ENCODE assay signal across 12 mouse cellular contexts in genomic region chr9:15237516-15238296, GRCm38 (mm10). TPM values are rescaled to one million over a fixed set of nuclear protein-coding genes. Genes with fewer than 3 reads are reported as not detected.
DNase-seq lines count a peak whose midpoint lies in the region; ATAC-seq and TF ChIP-seq lines count a peak whose summit lies in the region.
"Had no signal": no experiment of that assay in that cellular context is flagged by ENCODE, and none has a peak within 500 bp of the region (broad histone marks: within the 10 kb centered on the region; RNA-seq: fewer than 3 reads in every experiment).

No protein-coding gene starts in this region.

- 57% methylated on average over 14 of the region's 14 CpGs for WGBS in intestine, embryonic 14.5 days

- TF ChIP-seq RAD21 in MEL (IDR thresholded peaks at IDR 0.05; ENCODE audit: low read depth, low read length): no peak

- no peaks in the 10 kb centered on the region for H3K9me3 ChIP-seq in MEL (replicated peaks; ENCODE audit: insufficient read depth, low read length)
- no peaks in the 10 kb centered on the region for H3K9me3 ChIP-seq in intestine, embryonic 14.5 days (ENCODE audit: control insufficient read depth, low read length)
- H3K9me3 ChIP-seq: hindbrain, embryonic 10.5 days; liver, embryonic 12.5 days had no signal

- peak; percentile 15 for DNase-seq in adrenal gland, postnatal 14 days
- no peak for DNase-seq in adrenal gland, postnatal 10 days
- peak; percentile 33 for DNase-seq in kidney, postnatal 10 days
- DNase-seq in kidney, postnatal 36 days: no peak
- DNase-seq in MEL (ENCODE audit: low read depth, low spot score): no peak
- DNase-seq in intestine, embryonic 14.5 days (ENCODE audit: low spot score): peak; percentile 54
- no peak for DNase-seq in adrenal gland, adult 8-10 months
- DNase-seq in cerebellum, postnatal 36 days: no peak
- DNase-seq: cerebellum, adult 2 months; thymus, postnatal 25 days had no signal

- no peak overlapping the region for H3K4me3 ChIP-seq in MEL (ENCODE audit: control insufficient read depth in 1 of 2, insufficient read depth in 1 of 2, low read depth in 2 of 2, low read length in 2 of 2)
- no peak overlapping the region for H3K4me3 ChIP-seq in intestine, embryonic 14.5 days (ENCODE audit: low read depth, low read length)
- H3K4me3 ChIP-seq: liver, embryonic 12.5 days had no signal

- no peak for TF ChIP-seq POLR2A in MEL (IDR thresholded peaks at IDR 0.05; ENCODE audit: control insufficient read depth in 1 of 2, insufficient read depth in 1 of 2, low read depth in 1 of 2, low read length in 2 of 2, poor library complexity in 1 of 2)

- H3K27me3 ChIP-seq in MEL (ENCODE audit: control insufficient read depth in 1 of 2, insufficient read depth in 2 of 2, low read length in 2 of 2): peaks cover 0 to 1% of the 10 kb centered on the region in 2 experiments; a peak in 1 of 4 replicates
- no peaks in the 10 kb centered on the region for H3K27me3 ChIP-seq in intestine, embryonic 14.5 days (replicated peaks; ENCODE audit: control insufficient read depth, insufficient read depth, low read length)

- H3K4me2 ChIP-seq in intestine, embryonic 14.5 days (ENCODE audit: low read length): no peak overlapping the region

- H3K79me2 ChIP-seq in MEL (ENCODE audit: control insufficient read depth, insufficient read depth, low read length, poor library complexity): peaks cover 13% of the 10 kb centered on the region

- H3K36me3 ChIP-seq in MEL (ENCODE audit: control insufficient read depth in 1 of 2, insufficient read depth in 2 of 2, low read length in 2 of 2): peaks cover 0 to 28% of the 10 kb centered on the region in 2 experiments; a peak in 2 of 4 replicates
- H3K36me3 ChIP-seq in intestine, embryonic 14.5 days (ENCODE audit: control insufficient read depth, insufficient read depth, low read length): no peaks in the 10 kb centered on the region
- H3K36me3 ChIP-seq: hindbrain, embryonic 10.5 days; liver, embryonic 12.5 days had no signal

- TF ChIP-seq EP300 in MEL (IDR thresholded peaks at IDR 0.05; ENCODE audit: low read depth in 1 of 2, low read length in 2 of 2): no peak

- no peak overlapping the region for H3K27ac ChIP-seq in MEL (ENCODE audit: control insufficient read depth, low read depth, low read length)
- H3K27ac ChIP-seq in intestine, embryonic 14.5 days (ENCODE audit: low read depth): 0 out of 2 replicates have a peak overlapping the region, but pooled peaks have one; percentile 11
- H3K27ac ChIP-seq: hindbrain, embryonic 10.5 days; liver, embryonic 12.5 days had no signal

- no peak overlapping the region for H3K9ac ChIP-seq in MEL (ENCODE audit: control insufficient read depth, low read depth, low read length, poor library complexity, severe bottlenecking)
- H3K9ac ChIP-seq in intestine, embryonic 14.5 days (ENCODE audit: low read length): no peak overlapping the region
- H3K9ac ChIP-seq: liver, embryonic 12.5 days had no signal

- no peak for TF ChIP-seq CTCF in MEL (IDR thresholded peaks at IDR 0.05 in 2 of 3, conservative IDR thresholded peaks at IDR 0.05 in 1 of 3; ENCODE audit: control insufficient read depth in 1 of 3, insufficient read depth in 1 of 3, low read depth in 2 of 3, low read length in 3 of 3, poor library complexity in 1 of 3, severe bottlenecking in 1 of 3)

- H3K4me1 ChIP-seq in MEL (ENCODE audit: control insufficient read depth in 1 of 2, insufficient read depth in 2 of 2, low read length in 2 of 2): peaks cover 24 to 32% of the 10 kb centered on the region in 2 experiments
- H3K4me1 ChIP-seq in intestine, embryonic 14.5 days (replicated peaks; ENCODE audit: control insufficient read depth, insufficient read depth, low read length): peaks cover 12% of the 10 kb centered on the region; the same call in 1 of the 2 replicates

- ATAC-seq in intestine, embryonic 14.5 days (replicated peaks; ENCODE audit: low FRiP score, low TSS enrichment, low read depth): no peak
- ATAC-seq: liver, embryonic 12.5 days had no signal

TF ChIP-seq in MEL, 35 proteins besides CTCF, POLR2A, EP300 and RAD21:
- TF ChIP-seq ELF1 (IDR thresholded peaks at IDR 0.05; ENCODE audit: low read depth, low read length) (no peak), MYB (IDR thresholded peaks at IDR 0.05; ENCODE audit: low read depth, low read length) (no peak), TBP (IDR thresholded peaks at IDR 0.05; ENCODE audit: low read depth, low read length) (no peak), UBTF (IDR thresholded peaks at IDR 0.05; ENCODE audit: borderline replicate concordance, insufficient read depth, low read depth, low read length) (no peak), POLR2AphosphoS5 (IDR thresholded peaks at IDR 0.05; ENCODE audit: borderline replicate concordance, low read depth, low read length) (no peak), JUND (IDR thresholded peaks at IDR 0.05; ENCODE audit: low read depth, low read length) (no peak), TCF12 (IDR thresholded peaks at IDR 0.05; ENCODE audit: low read depth, low read length) (no peak), TAL1 (IDR thresholded peaks at IDR 0.05; ENCODE audit: low read length) (no peak), MYC (IDR thresholded peaks at IDR 0.05; ENCODE audit: low read depth, low read length) (no peak), NELFE (IDR thresholded peaks at IDR 0.05; ENCODE audit: low read depth, low read length) (0 out of 2 replicates have a peak, but pooled peaks have one; percentile 16), MAX (IDR thresholded peaks at IDR 0.05; ENCODE audit: low read length) (0 out of 2 replicates have a peak, but pooled peaks have one; percentile 14)

RNA-seq across cellular contexts. Expression of gene Vstm5, which starts 1.1 kb away (rescaled TPM):
- total RNA-seq in adrenal gland, postnatal 14 days (2021): 0.59 and 1.1 TPM in 2 replicates
- 1 to 10 TPM in 1 of 2 experiments, under 1 TPM in 1; 0.63 to 1.4 TPM for total RNA-seq in adrenal gland, postnatal 10 days (2021)
- total RNA-seq in MEL (2012; rRNA removed): 18.0 and 27.0 TPM in 2 replicates
- 10 to 100 TPM in 1 of 2 experiments, not detected in 1; 23.5 TPM for polyA plus RNA-seq in MEL (2012; ENCODE audit: insufficient read depth in 1 of 2, insufficient read length in 2 of 2, low read depth in 1 of 2, low replicate concordance in 2 of 2, missing spikeins in 1 of 2)
- 10.8 and 11.8 TPM in 2 replicates for polyA plus RNA-seq in intestine, embryonic 14.5 days (2014; fragmentation: Nextera tagmentation; extraction: Ambion mirVana)
- total RNA-seq in adrenal gland, adult 8-10 months (2022): 1 to 10 TPM in 2 of 4 experiments, under 1 TPM in 2; 0.67 to 1.3 (median 1.1) TPM

RNA-seq across cellular contexts. Expression of gene Med17, which starts 42.0 kb away (rescaled TPM):
- 28.2 and 35.0 TPM in 2 replicates for total RNA-seq in adrenal gland, postnatal 14 days (2021)
- 10 to 100 TPM; 32.9 to 33.2 TPM for total RNA-seq in adrenal gland, postnatal 10 days (2021)
- total RNA-seq in MEL (2012; rRNA removed): 167 and 175 TPM in 2 replicates
- polyA plus RNA-seq in MEL (2012; ENCODE audit: insufficient read depth in 1 of 2, insufficient read length in 2 of 2, low read depth in 1 of 2, low replicate concordance in 2 of 2, missing spikeins in 1 of 2): 100 to 1,000 TPM; 185 to 478 TPM
- polyA plus RNA-seq in intestine, embryonic 14.5 days (2014; fragmentation: Nextera tagmentation; extraction: Ambion mirVana): 38.6 and 40.8 TPM in 2 replicates
- 10 to 100 TPM; 45.0 to 56.4 (median 49.6) TPM for total RNA-seq in adrenal gland, adult 8-10 months (2022)

Comparison
In these comparisons a context has a peak if more than half of its experiments do, and no peak if none do; other contexts are left out.
1. DNase-seq: peak in adrenal gland, postnatal 14 days (single experiment), kidney, postnatal 10 days (single experiment) and intestine, embryonic 14.5 days (single experiment); none in adrenal gland, postnatal 10 days (single experiment), kidney, postnatal 36 days (0 of 2), MEL (single experiment), adrenal gland, adult 8-10 months (single experiment) and cerebellum, postnatal 36 days (0 of 2).